Mouse (Mus musculus) thymus, adult 18-20 months (tissue): ENCODE data around the gene Krt222.
"Not testable (repeated sequence)": the region's sequence is repeated elsewhere in the genome, so short reads cannot be mapped to it uniquely, and the experiment has no call there.

Source experiments
- DNase-seq, 2 experiments: peaks; one replicate each; pipeline ENCODE4 v3.0.0; 2022; ENCODE audit warnings: mixed read lengths in 2 of 2

The Krt222 gene

GRCm38 (mm10) chr11:99243820-99244374, at the start of gene Krt222:
TSS of gene Krt222 (minus strand) at chr11:99244085.
- DNase-seq = no peak

GRCm38 (mm10) chr11:99292846-99293245, 49.0 kb upstream of the Krt222 start:
- peak; percentile 5 to 18 for DNase-seq

- DNase-seq = no peak
Measured at GRCm38 (mm10) chr11:99284833-99285312, 41.0 kb upstream of the Krt222 start, which contains the start of gene Krt24. TSS of gene Krt24 (minus strand) at chr11:99285262.

GRCm38 (mm10) chr11:99284011-99284410, 40.1 kb upstream of the Krt222 start:
- DNase-seq = no peak

GRCm38 (mm10) chr11:99283334-99283733, 39.4 kb upstream of the Krt222 start:
- no peak for DNase-seq

- DNase-seq = no peak
Measured at GRCm38 (mm10) chr11:99281116-99281515, 37.2 kb upstream of the Krt222 start.

GRCm38 (mm10) chr11:99279986-99280385, 36.1 kb upstream of the Krt222 start:
- no peak for DNase-seq

- DNase-seq = no peak
Measured at GRCm38 (mm10) chr11:99276786-99277185, 32.9 kb upstream of the Krt222 start.

- no peak for DNase-seq
Measured at GRCm38 (mm10) chr11:99275624-99276023, 31.7 kb upstream of the Krt222 start.

- no peak for DNase-seq
Measured at GRCm38 (mm10) chr11:99272721-99273120, 28.8 kb upstream of the Krt222 start.

GRCm38 (mm10) chr11:99269192-99269591, 25.3 kb upstream of the Krt222 start:
- no peak for DNase-seq

GRCm38 (mm10) chr11:99265796-99266195, 21.9 kb upstream of the Krt222 start:
- no peak for DNase-seq

GRCm38 (mm10) chr11:99265220-99265619, 21.3 kb upstream of the Krt222 start:
- DNase-seq = no peak

GRCm38 (mm10) chr11:99256213-99256612, 12.3 kb upstream of the Krt222 start:
- DNase-seq = no peak

GRCm38 (mm10) chr11:99255316-99255715, 11.4 kb upstream of the Krt222 start:
- DNase-seq = no peak

- DNase-seq = no peak
Measured at GRCm38 (mm10) chr11:99253893-99254292, 10.0 kb upstream of the Krt222 start.

- no peak for DNase-seq
Measured at GRCm38 (mm10) chr11:99252671-99253070, 8.8 kb upstream of the Krt222 start.

GRCm38 (mm10) chr11:99250666-99251065, 6.8 kb upstream of the Krt222 start:
- DNase-seq = no peak

GRCm38 (mm10) chr11:99250241-99250640, 6.4 kb upstream of the Krt222 start:
- DNase-seq = no peak

GRCm38 (mm10) chr11:99249115-99249514, 5.2 kb upstream of the Krt222 start:
- DNase-seq = no peak

GRCm38 (mm10) chr11:99247916-99248315, 4.0 kb upstream of the Krt222 start:
- no peak for DNase-seq

GRCm38 (mm10) chr11:99244519-99244918, 634 bp upstream of the Krt222 start:
- DNase-seq = not testable (repeated sequence)

GRCm38 (mm10) chr11:99243200-99243819, 575 bp downstream of the Krt222 start:
- no peak for DNase-seq

GRCm38 (mm10) chr11:99242056-99242455, 1.8 kb downstream of the Krt222 start:
- DNase-seq = no peak

GRCm38 (mm10) chr11:99238468-99238867, 5.4 kb downstream of the Krt222 start:
- DNase-seq = peak; percentile 64 to 81
